Mouse (Mus musculus): ENCODE measurements around the gene Prss46.

The Prss46 gene

GRCm38 (mm10) chr9:110871030-110871429 lies 26.7 kb downstream of the Prss46 start:
- peak; percentile 58 for DNase-seq

GRCm38 (mm10) chr9:110873681-110874659 lies 29.7 kb downstream of the Prss46 start:
- DNase-seq, result peak; percentile 48

GRCm38 (mm10) chr9:110874660-110875191 lies 30.4 kb downstream of the Prss46 start:
- no peak for DNase-seq

- DNase-seq, result peak; percentile 52
Observed at GRCm38 (mm10) chr9:110875288-110875695, 31.0 kb downstream of the Prss46 start.

- no peak for DNase-seq
Observed at GRCm38 (mm10) chr9:110877353-110877752, 33.0 kb downstream of the Prss46 start.

- DNase-seq, result no peak
Observed at GRCm38 (mm10) chr9:110877888-110878287, 33.6 kb downstream of the Prss46 start.

GRCm38 (mm10) chr9:110879191-110879920 lies 35.0 kb downstream of the Prss46 start, which contains the start of gene Als2cl:
Als2cl (plus strand) TSS chr9:110879870.
- DNase-seq, result no peak

- DNase-seq, result peak; percentile 69
Observed at GRCm38 (mm10) chr9:110879998-110880561, 35.8 kb downstream of the Prss46 start, which contains the start of gene Tmie. Tmie (minus strand) TSS chr9:110880113.

GRCm38 (mm10) chr9:110880772-110881171 lies 36.5 kb downstream of the Prss46 start:
- no peak for DNase-seq

- no peak for DNase-seq
Observed at GRCm38 (mm10) chr9:110881953-110882352, 37.6 kb downstream of the Prss46 start.

- DNase-seq, result no peak
Observed at GRCm38 (mm10) chr9:110887388-110888303, 43.3 kb downstream of the Prss46 start.

GRCm38 (mm10) chr9:110888935-110889334 lies 44.6 kb downstream of the Prss46 start:
- no peak for DNase-seq

- DNase-seq, result peak; percentile 36
Observed at GRCm38 (mm10) chr9:110890026-110890783, 45.9 kb downstream of the Prss46 start.

- no peak for DNase-seq
Observed at GRCm38 (mm10) chr9:110891077-110891828, 46.9 kb downstream of the Prss46 start.

- no peak for DNase-seq
Observed at GRCm38 (mm10) chr9:110892552-110892951, 48.2 kb downstream of the Prss46 start.

- no peak for DNase-seq
Observed at GRCm38 (mm10) chr9:110893429-110893828, 49.1 kb downstream of the Prss46 start.

GRCm38 (mm10) chr9:110895507-110895906 lies 51.2 kb downstream of the Prss46 start:
- no peak for DNase-seq

GRCm38 (mm10) chr9:110895994-110896393 lies 51.7 kb downstream of the Prss46 start:
- DNase-seq, result no peak

GRCm38 (mm10) chr9:110896595-110896994 lies 52.3 kb downstream of the Prss46 start:
- peak; percentile 67 for DNase-seq

- DNase-seq, result no peak
Observed at GRCm38 (mm10) chr9:110899451-110900008, 55.2 kb downstream of the Prss46 start.

Data from embryo, embryonic 11 days (tissue).